In genomic region chr13:35967690-35968089, GRCm38 (mm10) we compare ENCODE assay signal across 7 mouse cellular contexts. TPM values are rescaled to one million over a fixed set of nuclear protein-coding genes. Genes with fewer than 3 reads are reported as not detected.
DNase-seq lines count a peak whose midpoint lies in the region; ATAC-seq and TF ChIP-seq lines count a peak whose summit lies in the region.

No protein-coding gene starts in this region.

- peaks cover 6% of the 10 kb centered on the region; the same call in 1 of the 2 replicates for H3K27me3 ChIP-seq in ES-Bruce4 (ENCODE audit: control insufficient read depth, insufficient read depth, low read length, poor library complexity, severe bottlenecking)
- peaks cover 13% of the 10 kb centered on the region for H3K27me3 ChIP-seq in forebrain, postnatal 0 days (ENCODE audit: insufficient read depth, low read length)
- H3K27me3 ChIP-seq in liver, embryonic 15.5 days, result peaks cover 48% of the 10 kb centered on the region

- H3K27ac ChIP-seq in ES-Bruce4 (ENCODE audit: insufficient read depth, low read length), result no peak overlapping the region
- no peak overlapping the region for H3K27ac ChIP-seq in ES-E14 (ENCODE audit: insufficient read depth, low read depth, low read length, poor library complexity, severe bottlenecking)
- no peak overlapping the region for H3K27ac ChIP-seq in forebrain, postnatal 0 days (ENCODE audit: low read depth, low read length)
- no peak overlapping the region for H3K27ac ChIP-seq in liver, embryonic 15.5 days (replicated peaks)

- no peak for TF ChIP-seq EP300 in ES-Bruce4 (IDR thresholded peaks at IDR 0.05; ENCODE audit: insufficient read depth, low read depth, low read length)

- no peak for TF ChIP-seq POLR2A in ES-Bruce4 (IDR thresholded peaks at IDR 0.05; ENCODE audit: insufficient read depth, low read length)

- peak overlapping the region; percentile 100 for H3K4me2 ChIP-seq in forebrain, postnatal 0 days (ENCODE audit: low read depth)
- peak overlapping the region; percentile 70 for H3K4me2 ChIP-seq in liver, embryonic 15.5 days

- H3K4me1 ChIP-seq in ES-Bruce4 (ENCODE audit: control insufficient read depth, insufficient read depth, low read length) (no peaks in the 10 kb centered on the region), ES-E14 (ENCODE audit: control insufficient read depth in 2 of 2, insufficient read depth in 2 of 2, low read length in 2 of 2, poor library complexity in 1 of 2) (peaks cover 0 to 2% of the 10 kb centered on the region in 2 experiments; a peak in 1 of 4 replicates)
- no peaks in the 10 kb centered on the region for H3K4me1 ChIP-seq in forebrain, postnatal 0 days (ENCODE audit: insufficient read depth)
- H3K4me1 ChIP-seq in liver, embryonic 15.5 days (replicated peaks), result 0 out of 2 replicates have a peak, but pooled peaks cover 4% of the 10 kb centered on the region

- TF ChIP-seq CTCF in ES-Bruce4 (IDR thresholded peaks at IDR 0.05; ENCODE audit: low read depth, low read length), result no peak
- no peak for TF ChIP-seq CTCF in forebrain, postnatal 0 days (IDR thresholded peaks at IDR 0.05; ENCODE audit: low read depth)

- ATAC-seq in forebrain, postnatal 0 days, result no peak
- ATAC-seq in liver, embryonic 15.5 days (ENCODE audit: insufficient read depth), result no peak

- H3K36me3 ChIP-seq in ES-Bruce4 (ENCODE audit: control insufficient read depth, insufficient read depth, low read length, poor library complexity, severe bottlenecking) (no peaks in the 10 kb centered on the region), ES-E14 (ENCODE audit: control insufficient read depth, insufficient read depth, low read length, poor library complexity, severe bottlenecking) (no peaks in the 10 kb centered on the region)
- H3K36me3 ChIP-seq in forebrain, postnatal 0 days (ENCODE audit: insufficient read depth), result no peaks in the 10 kb centered on the region
- H3K36me3 ChIP-seq in liver, embryonic 15.5 days (replicated peaks), result no peaks in the 10 kb centered on the region

- H3K9ac ChIP-seq in ES-Bruce4 (ENCODE audit: low read depth, poor library complexity, severe bottlenecking) (no peak overlapping the region), ES-E14 (ENCODE audit: insufficient read depth, low read depth, low read length, poor library complexity, severe bottlenecking) (no peak overlapping the region)
- no peak overlapping the region for H3K9ac ChIP-seq in forebrain, postnatal 0 days
- no peak overlapping the region for H3K9ac ChIP-seq in liver, embryonic 15.5 days

- in situ Hi-C loops in ES-E14 (cut with MboI; ENCODE audit: low sequenced_read_pairs in 2 of 2, unreplicated experiment in 2 of 2), result no loop called here

- peak; percentile 12 for DNase-seq in ES-E14 (ENCODE audit: low read depth, low spot score)
- no peak for DNase-seq in forebrain, postnatal 0 days
- no peak for DNase-seq in right cerebral cortex, postnatal 14 days
- DNase-seq in thymus, postnatal 4 days, result no peak
- no peak for DNase-seq in urinary bladder, postnatal 25 days (ENCODE audit: low spot score)

- peak overlapping the region; percentile 71 for H3K4me3 ChIP-seq in ES-Bruce4 (ENCODE audit: low read depth, low read length)
- H3K4me3 ChIP-seq in ES-E14 (ENCODE audit: insufficient read depth in 1 of 2, low read depth in 1 of 2, low read length in 2 of 2, poor library complexity in 1 of 2, severe bottlenecking in 1 of 2), result peak overlapping the region; percentile 61 to 64
- peak overlapping the region; percentile 58 for H3K4me3 ChIP-seq in forebrain, postnatal 0 days (ENCODE audit: low read depth, low read length)
- peak overlapping the region; percentile 53 for H3K4me3 ChIP-seq in liver, embryonic 15.5 days (replicated peaks)

- 5% methylated on average over 15 of the region's 15 CpGs for WGBS in forebrain, postnatal 0 days
- 8% methylated on average over 15 of the region's 15 CpGs for WGBS in liver, embryonic 15.5 days (ENCODE audit: insufficient replicate concordance)

- no peaks in the 10 kb centered on the region for H3K9me3 ChIP-seq in ES-Bruce4 (replicated peaks; ENCODE audit: control insufficient read depth, insufficient read depth, low read length, poor library complexity, severe bottlenecking)
- H3K9me3 ChIP-seq in ES-E14 (ENCODE audit: control insufficient read depth, insufficient read depth, low read depth, low read length), result no peaks in the 10 kb centered on the region
- H3K9me3 ChIP-seq in forebrain, postnatal 0 days (ENCODE audit: low read length), result no peaks in the 10 kb centered on the region
- no peaks in the 10 kb centered on the region for H3K9me3 ChIP-seq in liver, embryonic 15.5 days (replicated peaks)

TF ChIP-seq in ES-E14, 5 proteins besides CTCF, POLR2A, EP300 and RAD21:
- TF ChIP-seq ZC3H11A (IDR thresholded peaks at IDR 0.05; ENCODE audit: borderline replicate concordance, low read depth, low read length), result no peak
- no peak for TF ChIP-seq CHD2 (IDR thresholded peaks at IDR 0.05; ENCODE audit: low read depth, low read length)
- TF ChIP-seq ZNF384 (IDR thresholded peaks at IDR 0.05; ENCODE audit: low read depth, low read length), result no peak
- no peak for TF ChIP-seq HCFC1 (IDR thresholded peaks at IDR 0.05; ENCODE audit: borderline replicate concordance, insufficient read depth, low read length)
- no peak for TF ChIP-seq MAFK (IDR thresholded peaks at IDR 0.05; ENCODE audit: insufficient read depth, low read depth, low read length)

RNA-seq across cellular contexts. Expression of gene Ppp1r3g, which starts 9.1 kb away (rescaled TPM):
- polyA plus RNA-seq in ES-Bruce4 (2011; ENCODE audit: insufficient read depth, insufficient read length, low read depth, missing spikeins), result not detected in 2 replicates
- total RNA-seq in ES-E14 (2012; rRNA removed), result 0.26 and 0.31 TPM in 2 replicates
- total RNA-seq in forebrain, postnatal 0 days (2014; rRNA removed), result 1.2 TPM in 2 replicates
- polyA plus RNA-seq in forebrain, postnatal 0 days (2015; fragmentation: Nextera tagmentation; extraction: Ambion mirVana), result 0.42 and 0.53 TPM in 2 replicates
- 1.3 and 2.7 TPM in 2 replicates for polyA plus RNA-seq in liver, embryonic 15.5 days (2015; fragmentation: Nextera tagmentation; extraction: Ambion mirVana)
